Mouse (Mus musculus) stomach, embryonic 15.5 days (tissue): Measurements from ENCODE around the gene Ube2d1. TPM values are rescaled to one million over a fixed set of nuclear protein-coding genes. Genes with fewer than 3 reads are reported as not detected.

Source experiments
- ATAC-seq: fragments of 200-750 bp; cut with Nextera tagmentation; 2 replicates; pipeline ENCODE4 v1.8.0; 2017; ENCODE audit warnings: low read depth, moderate number of reproducible peaks, moderate TSS enrichment; ENCODE audit not compliant: insufficient read depth, low FRiP score
- H3K27ac ChIP-seq: fragments of 300-500 bp; sonication (generic); 2 replicates; pipeline ENCODE4 v1.5.1; 2015; ENCODE audit warnings: mild to moderate bottlenecking, inconsistent platforms
- H3K27me3 ChIP-seq: fragments of 300-500 bp; sonication (generic); replicated peaks from 2 replicates; pipeline ENCODE4 v1.6.1; 2015; ENCODE audit warnings: inconsistent platforms
- H3K36me3 ChIP-seq: fragments of 300-500 bp; sonication (generic); 2 replicates; pipeline ENCODE4 v1.6.1; 2015; ENCODE audit warnings: inconsistent platforms
- H3K4me1 ChIP-seq: fragments of 300-500 bp; sonication (generic); 2 replicates; pipeline ENCODE4 v1.6.1; 2015; ENCODE audit warnings: inconsistent platforms
- H3K4me2 ChIP-seq: fragments of 300-500 bp; sonication (generic); 2 replicates; pipeline ENCODE4 v1.6.1; 2015; ENCODE audit warnings: mild to moderate bottlenecking, inconsistent platforms
- H3K4me3 ChIP-seq: fragments of 300-500 bp; sonication (generic); replicated peaks from 2 replicates; pipeline ENCODE4 v1.5.1; 2015; ENCODE audit warnings: inconsistent platforms
- H3K9ac ChIP-seq: fragments of 300-500 bp; sonication (generic); 2 replicates; pipeline ENCODE4 v1.6.1; 2015; ENCODE audit warnings: inconsistent platforms
- H3K9me3 ChIP-seq: fragments of 300-500 bp; sonication (generic); 2 replicates; pipeline ENCODE4 v1.6.1; 2016; ENCODE audit warnings: inconsistent platforms
- WGBS: fragments of 180-500 bp; shearing (Covaris S2); methylation state at CpG from one replicate; pipeline ENCODE4 v1.1.7; 2015; 5-methylcytosine and 5-hydroxymethylcytosine counted together
- polyA plus RNA-seq: library from polyadenylated mRNA; unstranded; fragments of >200 nt; fragmentation: Nextera tagmentation; extraction: Ambion mirVana; gene quantifications from 2 replicates; pipeline ENCODE4 v1.2.1, GENCODE M21; 2015

Ube2d1 gene
- polyA plus RNA-seq, 1 experiment from 2014 or later = 51.6 TPM

DNA sequence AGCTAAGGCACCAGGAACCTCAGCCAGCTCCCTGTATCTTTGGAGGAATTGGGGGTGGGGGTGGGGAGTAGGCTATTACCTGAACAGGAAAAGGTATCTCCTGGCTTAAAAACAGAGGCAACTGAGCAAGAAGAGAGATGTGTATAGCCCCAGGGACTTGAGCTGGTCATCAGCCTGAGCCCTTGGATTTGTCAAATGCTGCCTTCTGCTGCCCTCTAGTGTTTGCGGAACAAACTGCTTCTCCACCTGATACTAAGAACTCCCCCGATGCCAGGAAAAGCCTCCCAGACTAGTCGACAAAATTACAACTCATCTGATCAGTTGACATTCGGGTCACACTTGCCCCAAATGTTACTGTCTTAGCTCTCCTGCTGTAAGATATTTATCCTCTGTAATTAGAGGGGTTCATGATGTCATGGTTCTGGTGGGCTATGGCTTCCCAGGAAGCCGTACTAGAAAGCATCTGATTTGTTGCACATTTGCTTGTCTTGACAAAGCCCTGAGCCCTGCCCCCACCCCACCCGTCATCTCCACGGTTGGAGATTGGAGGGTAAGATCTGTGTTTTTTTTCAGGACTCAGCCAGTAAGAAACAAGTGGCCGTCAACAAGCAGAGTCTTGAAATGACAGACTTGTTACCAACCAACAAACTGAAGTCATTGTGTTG is 66.7 kb downstream of the Ube2d1 start:
- H3K4me3 ChIP-seq = no peak overlapping the region
- no peaks in the 10 kb centered on the region for H3K27me3 ChIP-seq
- peak; percentile 71 for ATAC-seq
- no peaks in the 10 kb centered on the region for H3K4me1 ChIP-seq
- no peak overlapping the region for H3K27ac ChIP-seq
- no peaks in the 10 kb centered on the region for H3K9me3 ChIP-seq
- H3K36me3 ChIP-seq = no peaks in the 10 kb centered on the region
- H3K9ac ChIP-seq = no peak overlapping the region
- WGBS = 11% methylated on average over 8 of the region's 8 CpGs
- no peak overlapping the region for H3K4me2 ChIP-seq

DNA sequence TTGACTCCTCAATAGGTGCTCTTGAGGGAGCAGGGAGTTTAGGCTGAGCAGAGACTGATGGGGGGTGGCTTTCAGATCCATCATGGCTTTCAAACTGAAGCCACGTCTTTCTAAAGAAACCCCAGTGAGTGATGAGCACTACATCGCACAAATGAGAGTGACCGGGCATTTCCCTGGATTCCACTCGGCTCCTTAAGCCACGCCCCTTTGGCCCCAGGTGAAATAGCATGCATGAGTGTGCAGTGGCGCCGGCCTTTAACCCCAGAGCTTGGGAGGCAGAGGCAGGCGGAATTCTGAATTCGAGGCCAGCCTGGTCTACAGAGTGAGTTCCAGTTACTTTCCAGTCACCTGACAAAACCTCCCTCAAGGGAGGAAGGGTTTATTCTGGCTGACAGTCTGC is 69.1 kb downstream of the Ube2d1 start:
- no peaks in the 10 kb centered on the region for H3K4me1 ChIP-seq
- H3K27ac ChIP-seq = no peak overlapping the region
- no peak for ATAC-seq
- no peak overlapping the region for H3K4me3 ChIP-seq
- no peak overlapping the region for H3K9ac ChIP-seq
- no peaks in the 10 kb centered on the region for H3K36me3 ChIP-seq
- 73% methylated on average over 9 of the region's 9 CpGs for WGBS
- no peaks in the 10 kb centered on the region for H3K27me3 ChIP-seq
- H3K4me2 ChIP-seq = no peak overlapping the region
- no peaks in the 10 kb centered on the region for H3K9me3 ChIP-seq

Other genes starting within 250 kb of the Ube2d1 start
- 23.1 and 26.9 TPM in 2 replicates for gene Bicc1, start 125.6 kb downstream of the Ube2d1 start, polyA plus RNA-seq
- 74.2 and 82.5 TPM in 2 replicates for gene Tfam, start 47.0 kb downstream of the Ube2d1 start, polyA plus RNA-seq
- 103 and 104 TPM in 2 replicates for gene Cisd1, start 59.7 kb upstream of the Ube2d1 start, polyA plus RNA-seq
- gene Ipmk, start 62.5 kb upstream of the Ube2d1 start, polyA plus RNA-seq = 13.5 and 14.6 TPM in 2 replicates